Comparison of ENCODE assay signal across 12 mouse cellular contexts in genomic region chr7:66246716-66247235, GRCm38 (mm10).
DNase-seq lines count a peak whose midpoint lies in the region; ATAC-seq lines count a peak whose summit lies in the region.
"Had no signal": no experiment of that assay in that cellular context is flagged by ENCODE, and none has a peak within 500 bp of the region (broad histone marks: within the 10 kb centered on the region; RNA-seq: fewer than 3 reads in every experiment).

No protein-coding gene starts in this region.

- H3K4me1 ChIP-seq in hindbrain, embryonic 14.5 days (replicated peaks; ENCODE audit: control insufficient read depth, insufficient read depth, low read length) = peaks cover 23% of the 10 kb centered on the region
- peaks cover 24% of the 10 kb centered on the region for H3K4me1 ChIP-seq in midbrain, embryonic 12.5 days

- H3K9ac ChIP-seq in hindbrain, embryonic 14.5 days = peak overlapping the region; percentile 3; the same call in 1 of the 2 replicates
- H3K9ac ChIP-seq in midbrain, embryonic 12.5 days (replicated peaks) = no peak overlapping the region
- H3K9ac ChIP-seq: lung, embryonic 15.5 days had no signal

- ATAC-seq in hindbrain, embryonic 14.5 days (ENCODE audit: low FRiP score) = no peak
- peak; percentile 35; the same call in 1 of the 2 replicates for ATAC-seq in midbrain, embryonic 12.5 days (ENCODE audit: low FRiP score, low read depth)

- H3K27me3 ChIP-seq in hindbrain, embryonic 14.5 days (ENCODE audit: control insufficient read depth, insufficient read depth, low read length) = no peaks in the 10 kb centered on the region
- no peaks in the 10 kb centered on the region for H3K27me3 ChIP-seq in midbrain, embryonic 12.5 days
- H3K27me3 ChIP-seq: lung, embryonic 15.5 days had no signal

- 0 out of 2 replicates have a peak overlapping the region, but pooled peaks have one; percentile 8 for H3K4me2 ChIP-seq in hindbrain, embryonic 14.5 days (replicated peaks)
- H3K4me2 ChIP-seq in midbrain, embryonic 12.5 days (replicated peaks) = no peak overlapping the region
- H3K4me2 ChIP-seq: lung, embryonic 15.5 days had no signal

- H3K4me3 ChIP-seq in hindbrain, embryonic 14.5 days (replicated peaks; ENCODE audit: low read length) = no peak overlapping the region
- no peak overlapping the region for H3K4me3 ChIP-seq in midbrain, embryonic 12.5 days
- H3K4me3 ChIP-seq: lung, embryonic 15.5 days; myocyte had no signal

- WGBS in hindbrain, embryonic 14.5 days = 23% methylated on average over 11 of the region's 11 CpGs
- 31% methylated on average over 11 of the region's 11 CpGs for WGBS in midbrain, embryonic 12.5 days

- peak overlapping the region; percentile 72 for H3K27ac ChIP-seq in hindbrain, embryonic 14.5 days
- H3K27ac ChIP-seq in midbrain, embryonic 12.5 days (replicated peaks) = peak overlapping the region; percentile 67; the same call in 1 of the 2 replicates
- H3K27ac ChIP-seq: lung, embryonic 15.5 days had no signal

- intact Hi-C loops in heart, postnatal 10 days (cut with DNase I) = no loop called here

- H3K9me3 ChIP-seq in hindbrain, embryonic 14.5 days (ENCODE audit: control insufficient read depth, low read length) = no peaks in the 10 kb centered on the region
- H3K9me3 ChIP-seq in midbrain, embryonic 12.5 days = no peaks in the 10 kb centered on the region
- H3K9me3 ChIP-seq: lung, embryonic 15.5 days had no signal

- no peaks in the 10 kb centered on the region for H3K36me3 ChIP-seq in hindbrain, embryonic 14.5 days (replicated peaks; ENCODE audit: control insufficient read depth, insufficient read depth)
- H3K36me3 ChIP-seq in midbrain, embryonic 12.5 days = no peaks in the 10 kb centered on the region
- H3K36me3 ChIP-seq: lung, embryonic 15.5 days had no signal

- DNase-seq in heart, adult 11 months = peak; percentile 68
- DNase-seq in heart, postnatal 10 days = no peak
- DNase-seq in MN1 (ENCODE audit: low spot score) = peak; percentile 25
- no peak for DNase-seq in hindbrain, embryonic 14.5 days (ENCODE audit: low spot score)
- DNase-seq in right cerebral cortex, postnatal 4 days = no peak
- DNase-seq in lung, postnatal 4 days = no peak
- no peak for DNase-seq in frontal cortex, postnatal 25 days (ENCODE audit: low spot score in 2 of 2)
- DNase-seq: adrenal gland, adult 2 months; cerebellum, adult 18-20 months had no signal

Comparison
In these comparisons a context has a peak if more than half of its experiments do, and no peak if none do; other contexts are left out.
1. DNase-seq: peak in heart, adult 11 months (single experiment) and MN1 (single experiment); none in heart, postnatal 10 days (0 of 2), hindbrain, embryonic 14.5 days (single experiment), right cerebral cortex, postnatal 4 days (single experiment), lung, postnatal 4 days (0 of 2) and frontal cortex, postnatal 25 days (0 of 2).